Mouse (Mus musculus) testis, adult 2 months (tissue): ENCODE measurements around the gene Gm3127. TPM values are rescaled to one million over a fixed set of nuclear protein-coding genes. Genes with fewer than 3 reads are reported as not detected.
"Not testable (repeated sequence)": the region's sequence is repeated elsewhere in the genome, so short reads cannot be mapped to it uniquely, and the experiment has no call there.

Source experiments
- H3K27ac ChIP-seq: fragments of 200-500 bp; 2 replicates; pipeline ENCODE4 v1.5.1; 2012; ENCODE audit warnings: low read depth, low read length; ENCODE audit not compliant: control insufficient read depth, insufficient read depth
- H3K27me3 ChIP-seq: fragments of 200-500 bp; 2 replicates; pipeline ENCODE4 v1.6.1; 2012; ENCODE audit warnings: mild to moderate bottlenecking, low read length, moderate library complexity; ENCODE audit not compliant: control insufficient read depth, insufficient read depth
- H3K36me3 ChIP-seq: fragments of 200-500 bp; 2 replicates; pipeline ENCODE4 v1.6.1; 2012; ENCODE audit warnings: mild to moderate bottlenecking, low read length; ENCODE audit not compliant: control insufficient read depth, insufficient read depth
- H3K4me1 ChIP-seq: fragments of 200-500 bp; 2 replicates; pipeline ENCODE4 v1.6.1; 2012; ENCODE audit warnings: low read length; ENCODE audit not compliant: control insufficient read depth, insufficient read depth
- H3K4me3 ChIP-seq: fragments of 200-500 bp; 2 replicates; pipeline ENCODE4 v1.5.1; 2012; ENCODE audit warnings: low read depth, mild to moderate bottlenecking, low read length, moderate library complexity, mixed read lengths; ENCODE audit not compliant: control insufficient read depth
- polyA plus RNA-seq: library from polyadenylated mRNA; depleted of rRNA; stranded (reverse); fragments of >200 nt; gene quantifications from 2 replicates; pipeline ENCODE4 v1.2.3, GENCODE M21; 2012; rRNA removed

The Gm3127 gene
- 1.4 and 2.8 TPM in 2 replicates for polyA plus RNA-seq

GRCm38 (mm10) chr14:4164730-4165129 is at the start of gene Gm3127:
Gm3127 (plus strand) TSS chr14:4165030.
- H3K27me3 ChIP-seq, H3K4me3 ChIP-seq, H3K36me3 ChIP-seq, H3K27ac ChIP-seq, H3K4me1 ChIP-seq: not testable (repeated sequence)

- not testable (repeated sequence) for H3K27ac ChIP-seq, H3K36me3 ChIP-seq, H3K4me3 ChIP-seq, H3K4me1 ChIP-seq, H3K27me3 ChIP-seq
These were observed 23.2 kb upstream of the Gm3127 start for GRCm38 (mm10) chr14:4141646-4142045.

DNA sequence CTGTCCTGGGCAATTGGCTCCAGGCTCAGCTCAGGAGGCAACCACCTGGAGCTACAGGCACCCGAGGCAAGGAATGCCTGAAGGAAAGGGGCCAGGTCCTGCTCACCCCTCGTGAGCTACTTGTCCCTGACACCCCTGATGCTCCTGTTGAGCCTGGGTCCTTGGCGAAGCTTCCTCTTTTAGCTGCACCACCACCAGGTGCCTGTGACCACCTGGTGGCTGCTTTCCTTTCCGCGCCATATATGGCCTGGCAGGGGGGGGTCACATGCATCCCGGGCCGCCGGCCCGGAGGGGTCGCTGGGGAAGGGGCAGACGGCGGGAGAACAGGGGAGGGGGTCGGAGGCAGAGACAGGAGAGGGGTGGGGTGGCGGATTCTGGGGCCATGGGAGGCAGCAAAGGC is 17.2 kb downstream of the Gm3127 start:
- not testable (repeated sequence) for H3K27me3 ChIP-seq, H3K36me3 ChIP-seq, H3K27ac ChIP-seq, H3K4me3 ChIP-seq, H3K4me1 ChIP-seq

- not testable (repeated sequence) for H3K36me3 ChIP-seq, H3K4me1 ChIP-seq, H3K4me3 ChIP-seq, H3K27me3 ChIP-seq, H3K27ac ChIP-seq
These were observed 17.8 kb downstream of the Gm3127 start, which contains the start of gene Gm2974 for GRCm38 (mm10) chr14:4182491-4183210. Gm2974 (plus strand) TSS chr14:4182576.

- H3K36me3 ChIP-seq, H3K27me3 ChIP-seq, H3K4me1 ChIP-seq, H3K4me3 ChIP-seq, H3K27ac ChIP-seq: not testable (repeated sequence)
These were observed 18.5 kb downstream of the Gm3127 start for GRCm38 (mm10) chr14:4183375-4183774.

Other genes starting within 250 kb of the Gm3127 start
- gene Gm3029, start 233.3 kb upstream of the Gm3127 start, polyA plus RNA-seq, result 5.3 and 6.5 TPM in 2 replicates
- gene Gm3095, start 201.5 kb upstream of the Gm3127 start, polyA plus RNA-seq, result 1.8 and 2.6 TPM in 2 replicates
- 0.32 and 0.67 TPM in 2 replicates for gene Gm3099, start 166.6 kb upstream of the Gm3127 start, polyA plus RNA-seq
- 1.6 and 2.6 TPM in 2 replicates for gene Gm5796, start 141.1 kb upstream of the Gm3127 start, polyA plus RNA-seq
- gene Gm3115, start 80.9 kb upstream of the Gm3127 start, polyA plus RNA-seq, result 2.6 and 3.5 TPM in 2 replicates
- gene Gm8108, start 54.5 kb upstream of the Gm3127 start, polyA plus RNA-seq, result 2.1 and 2.4 TPM in 2 replicates
- 2.0 and 2.2 TPM in 2 replicates for gene Gm2974, start 17.5 kb downstream of the Gm3127 start, polyA plus RNA-seq
- gene Gm3138, start 84.6 kb downstream of the Gm3127 start, polyA plus RNA-seq, result 0.72 and 0.91 TPM in 2 replicates
- 38.0 and 43.4 TPM in 2 replicates for gene Gm3149, start 152.3 kb downstream of the Gm3127 start, polyA plus RNA-seq
- gene 2610042L04Rik, start 169.7 kb downstream of the Gm3127 start, polyA plus RNA-seq, result 0.57 and 0.61 TPM in 2 replicates
- 0.56 and 0.70 TPM in 2 replicates for gene Gm3159, start 232.5 kb downstream of the Gm3127 start, polyA plus RNA-seq